Mouse (Mus musculus) midbrain, embryonic 12.5 days (tissue): Measurements from ENCODE around the gene Ttc30a2. TPM values are rescaled to one million over a fixed set of nuclear protein-coding genes. Genes with fewer than 3 reads are reported as not detected.
"Not testable (repeated sequence)": the region's sequence is repeated elsewhere in the genome, so short reads cannot be mapped to it uniquely, and the experiment has no call there.

Experiments
- ATAC-seq: fragments of 200-750 bp; cut with Nextera tagmentation; 2 replicates; pipeline ENCODE4 v1.8.0; 2017; ENCODE audit warnings: low read depth, moderate TSS enrichment, moderate library complexity; ENCODE audit not compliant: low FRiP score
- H3K27ac ChIP-seq: fragments of 300-500 bp; sonication (generic); replicated peaks from 2 replicates; pipeline ENCODE4 v1.5.1; 2016; ENCODE audit warnings: mild to moderate bottlenecking
- H3K27me3 ChIP-seq: fragments of 300-500 bp; sonication (generic); 2 replicates; pipeline ENCODE4 v1.6.1; 2016; ENCODE audit warnings: mild to moderate bottlenecking
- H3K36me3 ChIP-seq: fragments of 300-500 bp; sonication (generic); 2 replicates; pipeline ENCODE4 v1.6.1; 2016
- H3K4me1 ChIP-seq: fragments of 300-500 bp; sonication (generic); 2 replicates; pipeline ENCODE4 v1.6.1; 2016
- H3K4me2 ChIP-seq: fragments of 300-500 bp; sonication (generic); replicated peaks from 2 replicates; pipeline ENCODE4 v1.6.1; 2016; ENCODE audit warnings: mild to moderate bottlenecking, moderate library complexity
- H3K4me3 ChIP-seq: fragments of 300-500 bp; sonication (generic); 2 replicates; pipeline ENCODE4 v1.5.1; 2016; ENCODE audit warnings: mild to moderate bottlenecking
- H3K9ac ChIP-seq: fragments of 300-500 bp; sonication (generic); replicated peaks from 2 replicates; pipeline ENCODE4 v1.6.1; 2016; ENCODE audit warnings: mild to moderate bottlenecking, moderate library complexity
- H3K9me3 ChIP-seq: fragments of 300-500 bp; sonication (generic); 2 replicates; pipeline ENCODE4 v1.6.1; 2016; ENCODE audit warnings: mild to moderate bottlenecking
- WGBS: fragments of 180-500 bp; shearing (Covaris S2); methylation state at CpG from one replicate; pipeline ENCODE4 v1.1.7; 2016; 5-methylcytosine and 5-hydroxymethylcytosine counted together
- polyA plus RNA-seq: library from polyadenylated mRNA; unstranded; fragments of >200 nt; fragmentation: Nextera tagmentation; extraction: Ambion mirVana; gene quantifications from 2 replicates; pipeline ENCODE4 v1.2.1, GENCODE M21; 2016

Ttc30a2 gene
- polyA plus RNA-seq, 1 experiment from 2014 or later: 0.70 TPM

- WGBS: 93% methylated on average over 2 of the region's 2 CpGs
- H3K9ac ChIP-seq, H3K36me3 ChIP-seq, H3K9me3 ChIP-seq, H3K27me3 ChIP-seq, H3K27ac ChIP-seq, H3K4me2 ChIP-seq, H3K4me3 ChIP-seq, H3K4me1 ChIP-seq, ATAC-seq: not testable (repeated sequence)
Observed at GRCm38 (mm10) chr2:75976070-75976469, 1.9 kb downstream of the Ttc30a2 start.

- H3K4me1 ChIP-seq: no peaks in the 10 kb centered on the region
- no peak for ATAC-seq
Observed at GRCm38 (mm10) chr2:75974131-75974530, 3.8 kb downstream of the Ttc30a2 start.

GRCm38 (mm10) chr2:75964972-75965371 lies 13.0 kb downstream of the Ttc30a2 start:
- Histone ChIP-seq H3K4me2 (peak overlapping the region; percentile 29), H3K4me1 (peaks cover 29% of the 10 kb centered on the region), H3K4me3 (no peak overlapping the region), H3K27me3 (no peaks in the 10 kb centered on the region), H3K36me3 (no peaks in the 10 kb centered on the region), H3K9me3 (no peaks in the 10 kb centered on the region), H3K27ac (no peak overlapping the region), H3K9ac (no peak overlapping the region)
- ATAC-seq: peak; percentile 52; the same call in 1 of the 2 replicates
- 28% methylated on average over 5 of the region's 5 CpGs for WGBS

More at GRCm38 (mm10) chr2:75974131-75974530, 3.8 kb downstream of the Ttc30a2 start:
- Histone ChIP-seq H3K27me3 (peaks cover 3% of the 10 kb centered on the region; the same call in 1 of the 2 replicates), H3K27ac (no peak overlapping the region), H3K36me3 (no peaks in the 10 kb centered on the region), H3K4me3 (no peak overlapping the region), H3K9ac (no peak overlapping the region), H3K4me2 (no peak overlapping the region), H3K9me3 (no peaks in the 10 kb centered on the region)
- WGBS: 84% methylated on average over 9 of the region's 9 CpGs

GRCm38 (mm10) chr2:75964512-75964911 lies 13.5 kb downstream of the Ttc30a2 start:
- H3K4me2 ChIP-seq: peak overlapping the region; percentile 29
- ATAC-seq: peak; percentile 35; the same call in 1 of the 2 replicates
- H3K9me3 ChIP-seq: no peaks in the 10 kb centered on the region
- H3K4me3 ChIP-seq: no peak overlapping the region
- WGBS: 9% methylated on average over 14 of the region's 14 CpGs
- no peak overlapping the region for H3K27ac ChIP-seq
- H3K4me1 ChIP-seq: peaks cover 34% of the 10 kb centered on the region
- H3K27me3 ChIP-seq: no peaks in the 10 kb centered on the region
- no peak overlapping the region for H3K9ac ChIP-seq
- no peaks in the 10 kb centered on the region for H3K36me3 ChIP-seq

- Histone ChIP-seq H3K27me3 (no peaks in the 10 kb centered on the region), H3K9me3 (no peaks in the 10 kb centered on the region), H3K4me3 (no peak overlapping the region), H3K4me1 (peaks cover 39% of the 10 kb centered on the region), H3K4me2 (0 out of 2 replicates have a peak overlapping the region, but pooled peaks have one; percentile 29), H3K9ac (no peak overlapping the region), H3K27ac (no peak overlapping the region), H3K36me3 (no peaks in the 10 kb centered on the region)
- no peak for ATAC-seq
- WGBS: 73% methylated on average over 5 of the region's 5 CpGs
Observed at GRCm38 (mm10) chr2:75964051-75964450, 13.9 kb downstream of the Ttc30a2 start.

- H3K27me3 ChIP-seq: no peaks in the 10 kb centered on the region
- H3K4me3 ChIP-seq: no peak overlapping the region
- ATAC-seq: no peak
- 30% methylated on average over 10 of the region's 10 CpGs for WGBS
- no peak overlapping the region for H3K27ac ChIP-seq
- H3K4me2 ChIP-seq: no peak overlapping the region
- H3K4me1 ChIP-seq: peaks cover 41% of the 10 kb centered on the region
- H3K9me3 ChIP-seq: no peaks in the 10 kb centered on the region
- no peaks in the 10 kb centered on the region for H3K36me3 ChIP-seq
- H3K9ac ChIP-seq: no peak overlapping the region
Observed at GRCm38 (mm10) chr2:75963211-75963840, 14.6 kb downstream of the Ttc30a2 start.

- no peak overlapping the region for H3K4me3 ChIP-seq
- H3K27me3 ChIP-seq: no peaks in the 10 kb centered on the region
- WGBS: 50% methylated on average over 15 of the region's 15 CpGs
- ATAC-seq: no peak
- H3K9ac ChIP-seq: no peak overlapping the region
- peaks cover 41% of the 10 kb centered on the region for H3K4me1 ChIP-seq
- peak overlapping the region; percentile 57 for H3K27ac ChIP-seq
- H3K9me3 ChIP-seq: no peaks in the 10 kb centered on the region
- H3K36me3 ChIP-seq: no peaks in the 10 kb centered on the region
- peak overlapping the region; percentile 39 for H3K4me2 ChIP-seq
Observed at GRCm38 (mm10) chr2:75960366-75961330, 17.3 kb downstream of the Ttc30a2 start.

GRCm38 (mm10) chr2:75959850-75960365 lies 18.1 kb downstream of the Ttc30a2 start:
- Histone ChIP-seq H3K4me2 (peak overlapping the region; percentile 39), H3K36me3 (no peaks in the 10 kb centered on the region), H3K9me3 (no peaks in the 10 kb centered on the region), H3K27ac (peak overlapping the region; percentile 57), H3K4me3 (0 out of 2 replicates have a peak overlapping the region, but pooled peaks have one; percentile 16), H3K9ac (no peak overlapping the region), H3K4me1 (peaks cover 39% of the 10 kb centered on the region), H3K27me3 (no peaks in the 10 kb centered on the region)
- 8% methylated on average over 15 of the region's 15 CpGs for WGBS
- peak; percentile 64 for ATAC-seq

- no peaks in the 10 kb centered on the region for H3K27me3 ChIP-seq
- no peaks in the 10 kb centered on the region for H3K9me3 ChIP-seq
- peak overlapping the region; percentile 57 for H3K27ac ChIP-seq
- 23% methylated on average over 18 of the region's 18 CpGs for WGBS
- peak; percentile 73; the same call in 1 of the 2 replicates for ATAC-seq
- no peak overlapping the region for H3K9ac ChIP-seq
- no peaks in the 10 kb centered on the region for H3K36me3 ChIP-seq
- peak overlapping the region; percentile 39 for H3K4me2 ChIP-seq
- H3K4me1 ChIP-seq: peaks cover 33% of the 10 kb centered on the region
- H3K4me3 ChIP-seq: 0 out of 2 replicates have a peak overlapping the region, but pooled peaks have one; percentile 16
Observed at GRCm38 (mm10) chr2:75959183-75959849, 18.7 kb downstream of the Ttc30a2 start.

GRCm38 (mm10) chr2:75955709-75956108 lies 22.3 kb downstream of the Ttc30a2 start:
- ATAC-seq: no peak
- 47% methylated on average over 14 of the region's 14 CpGs for WGBS
- no peaks in the 10 kb centered on the region for H3K27me3 ChIP-seq
- H3K9me3 ChIP-seq: no peaks in the 10 kb centered on the region
- peaks cover 19% of the 10 kb centered on the region for H3K4me1 ChIP-seq
- H3K9ac ChIP-seq: no peak overlapping the region
- H3K4me2 ChIP-seq: no peak overlapping the region
- no peak overlapping the region for H3K4me3 ChIP-seq
- H3K27ac ChIP-seq: no peak overlapping the region
- no peaks in the 10 kb centered on the region for H3K36me3 ChIP-seq

- 93% methylated on average over 5 of the region's 5 CpGs for WGBS
- H3K4me3 ChIP-seq: no peak overlapping the region
- H3K36me3 ChIP-seq: no peaks in the 10 kb centered on the region
- no peak overlapping the region for H3K27ac ChIP-seq
- no peak overlapping the region for H3K9ac ChIP-seq
- no peaks in the 10 kb centered on the region for H3K9me3 ChIP-seq
- H3K27me3 ChIP-seq: no peaks in the 10 kb centered on the region
- H3K4me1 ChIP-seq: no peaks in the 10 kb centered on the region
- no peak overlapping the region for H3K4me2 ChIP-seq
- no peak for ATAC-seq
Observed at GRCm38 (mm10) chr2:75953320-75953719, 24.6 kb downstream of the Ttc30a2 start.
